15 mouse cellular contexts compared by ENCODE assay signal in the genomic region with DNA sequence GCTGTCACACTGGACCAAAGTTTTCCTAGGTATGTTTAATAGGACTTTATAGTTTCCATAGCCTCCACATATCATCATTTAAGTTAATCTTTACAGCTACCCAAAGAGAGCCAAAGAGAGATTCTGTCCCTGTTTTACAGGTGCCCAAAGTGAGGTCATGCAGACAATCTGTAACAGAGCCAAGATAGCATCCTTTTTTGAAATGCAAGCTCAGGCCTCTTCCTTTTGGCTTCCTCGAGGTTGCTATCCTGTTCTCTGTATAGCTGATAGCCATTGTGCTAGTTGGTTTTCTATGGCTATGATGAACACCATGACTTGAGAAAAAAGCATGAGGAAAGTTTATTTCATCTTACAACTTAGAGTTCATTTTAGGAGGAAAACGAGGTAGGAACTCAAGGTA.
DNase-seq lines count a peak whose midpoint lies in the region; ATAC-seq and TF ChIP-seq lines count a peak whose summit lies in the region.
"Had no signal": no experiment of that assay in that cellular context is flagged by ENCODE, and none has a peak within 500 bp of the region (broad histone marks: within the 10 kb centered on the region; RNA-seq: fewer than 3 reads in every experiment).

No protein-coding gene starts in this region.

- intact Hi-C loops in heart, postnatal 14 days (cut with DNase I): loop anchor here (5.0 kb wide), 1 partner anchor 39 kb away; no protein-coding TSS in a partner anchor

- no peak for TF ChIP-seq CTCF in lung, adult 2 months (IDR thresholded peaks at IDR 0.05; ENCODE audit: insufficient read depth, low read length)
- no peak for TF ChIP-seq CTCF in thymus, adult 2 months (IDR thresholded peaks at IDR 0.05; ENCODE audit: borderline replicate concordance, control insufficient read depth, extremely low read depth, insufficient read depth, low read length, poor library complexity)

- peaks cover 10% of the 10 kb centered on the region for H3K4me1 ChIP-seq in forebrain, embryonic 13.5 days
- H3K4me1 ChIP-seq in forebrain, embryonic 12.5 days: no peaks in the 10 kb centered on the region
- H3K4me1 ChIP-seq in heart, embryonic 15.5 days (replicated peaks): peaks cover 38% of the 10 kb centered on the region
- H3K4me1 ChIP-seq in lung, embryonic 15.5 days: peaks cover 43% of the 10 kb centered on the region
- no peaks in the 10 kb centered on the region for H3K4me1 ChIP-seq in lung, adult 2 months (ENCODE audit: control insufficient read depth, insufficient read depth, low read length)
- peaks cover 4% of the 10 kb centered on the region; the same call in 1 of the 2 replicates for H3K4me1 ChIP-seq in stomach, embryonic 15.5 days
- no peaks in the 10 kb centered on the region for H3K4me1 ChIP-seq in thymus, adult 2 months (replicated peaks; ENCODE audit: control insufficient read depth, insufficient read depth, low read length)
- H3K4me1 ChIP-seq: hindbrain, embryonic 15.5 days; midbrain, embryonic 15.5 days had no signal

- H3K27me3 ChIP-seq in forebrain, embryonic 13.5 days: no peaks in the 10 kb centered on the region
- H3K27me3 ChIP-seq in forebrain, embryonic 12.5 days: no peaks in the 10 kb centered on the region
- no peaks in the 10 kb centered on the region for H3K27me3 ChIP-seq in heart, embryonic 15.5 days
- no peaks in the 10 kb centered on the region for H3K27me3 ChIP-seq in lung, embryonic 15.5 days
- H3K27me3 ChIP-seq in stomach, embryonic 15.5 days (replicated peaks): no peaks in the 10 kb centered on the region
- H3K27me3 ChIP-seq in thymus, adult 2 months (ENCODE audit: control insufficient read depth, insufficient read depth, low read length): no peaks in the 10 kb centered on the region
- H3K27me3 ChIP-seq: hindbrain, embryonic 15.5 days; megakaryocyte, embryonic 14.5 days; midbrain, embryonic 15.5 days had no signal

- DNase-seq in heart, postnatal 14 days: no peak
- no peak for DNase-seq in lung, adult 2 months
- no peak for DNase-seq in thymus, adult 2 months
- DNase-seq: B cell, adult 2 months; retina, postnatal 1 day; thymus, adult 18-20 months had no signal

- H3K9me3 ChIP-seq in forebrain, embryonic 13.5 days (replicated peaks): no peaks in the 10 kb centered on the region
- no peaks in the 10 kb centered on the region for H3K9me3 ChIP-seq in forebrain, embryonic 12.5 days
- no peaks in the 10 kb centered on the region for H3K9me3 ChIP-seq in heart, embryonic 15.5 days (replicated peaks)
- H3K9me3 ChIP-seq in lung, embryonic 15.5 days: no peaks in the 10 kb centered on the region
- no peaks in the 10 kb centered on the region for H3K9me3 ChIP-seq in stomach, embryonic 15.5 days
- H3K9me3 ChIP-seq: hindbrain, embryonic 15.5 days; megakaryocyte, embryonic 14.5 days; midbrain, embryonic 15.5 days had no signal

- no peak overlapping the region for H3K4me2 ChIP-seq in forebrain, embryonic 13.5 days
- H3K4me2 ChIP-seq in forebrain, embryonic 12.5 days: no peak overlapping the region
- H3K4me2 ChIP-seq in heart, embryonic 15.5 days: no peak overlapping the region
- no peak overlapping the region for H3K4me2 ChIP-seq in lung, embryonic 15.5 days
- H3K4me2 ChIP-seq in stomach, embryonic 15.5 days: no peak overlapping the region
- H3K4me2 ChIP-seq: hindbrain, embryonic 15.5 days; liver, embryonic 11.5 days; midbrain, embryonic 15.5 days had no signal

- WGBS in forebrain, embryonic 13.5 days: 85% methylated on average over 2 of the region's 2 CpGs
- 86% methylated on average over 2 of the region's 2 CpGs for whole genome bisulfite sequencing in forebrain, embryonic 12.5 days
- WGBS in heart, embryonic 15.5 days: 58% methylated on average over 2 of the region's 2 CpGs
- WGBS in lung, embryonic 15.5 days: 57% methylated on average over 2 of the region's 2 CpGs
- WGBS in lung, adult 2 months: 61% methylated on average over 2 of the region's 2 CpGs
- 75% methylated on average over 2 of the region's 2 CpGs for WGBS in stomach, embryonic 15.5 days
- 68% methylated on average over 2 of the region's 2 CpGs for WGBS in thymus, adult 2 months

- TF ChIP-seq POLR2A in lung, adult 2 months (IDR thresholded peaks at IDR 0.05; ENCODE audit: borderline replicate concordance, extremely low read depth, low read depth, low read length): no peak
- no peak for TF ChIP-seq POLR2A in thymus, adult 2 months (IDR thresholded peaks at IDR 0.05; ENCODE audit: control insufficient read depth, extremely low read depth, insufficient read depth, low read length, poor library complexity)

- H3K4me3 ChIP-seq in forebrain, embryonic 13.5 days: no peak overlapping the region
- no peak overlapping the region for H3K4me3 ChIP-seq in forebrain, embryonic 12.5 days (replicated peaks)
- H3K4me3 ChIP-seq in heart, embryonic 15.5 days: no peak overlapping the region
- no peak overlapping the region for H3K4me3 ChIP-seq in lung, embryonic 15.5 days
- H3K4me3 ChIP-seq in lung, adult 2 months (replicated peaks; ENCODE audit: extremely low read depth, low read depth, low read length): no peak overlapping the region
- no peak overlapping the region for H3K4me3 ChIP-seq in stomach, embryonic 15.5 days (replicated peaks)
- no peak overlapping the region for H3K4me3 ChIP-seq in thymus, adult 2 months (ENCODE audit: control insufficient read depth, insufficient read depth, low read length)
- H3K4me3 ChIP-seq: hindbrain, embryonic 15.5 days; megakaryocyte, embryonic 14.5 days; midbrain, embryonic 15.5 days had no signal

- H3K36me3 ChIP-seq in forebrain, embryonic 13.5 days (ENCODE audit: poor library complexity, severe bottlenecking): peaks cover 20% of the 10 kb centered on the region; the same call in 1 of the 2 replicates
- H3K36me3 ChIP-seq in forebrain, embryonic 12.5 days (replicated peaks): peaks cover 7% of the 10 kb centered on the region; the same call in 1 of the 2 replicates
- peaks cover 5% of the 10 kb centered on the region; the same call in 1 of the 2 replicates for H3K36me3 ChIP-seq in heart, embryonic 15.5 days
- no peaks in the 10 kb centered on the region for H3K36me3 ChIP-seq in lung, embryonic 15.5 days
- no peaks in the 10 kb centered on the region; the same call in 1 of the 2 replicates for H3K36me3 ChIP-seq in stomach, embryonic 15.5 days
- H3K36me3 ChIP-seq in thymus, adult 2 months (ENCODE audit: control insufficient read depth, insufficient read depth, low read length): peaks cover 5% of the 10 kb centered on the region; the same call in 1 of the 2 replicates
- H3K36me3 ChIP-seq: hindbrain, embryonic 15.5 days; midbrain, embryonic 15.5 days had no signal

- H3K27ac ChIP-seq in forebrain, embryonic 13.5 days: 0 out of 2 replicates have a peak overlapping the region, but pooled peaks have one; percentile 15
- no peak overlapping the region for H3K27ac ChIP-seq in forebrain, embryonic 12.5 days
- H3K27ac ChIP-seq in heart, embryonic 15.5 days: peak overlapping the region; percentile 77
- H3K27ac ChIP-seq in lung, embryonic 15.5 days: peak overlapping the region; percentile 72
- H3K27ac ChIP-seq in stomach, embryonic 15.5 days: peak overlapping the region; percentile 59; the same call in 1 of the 2 replicates
- no peak overlapping the region for H3K27ac ChIP-seq in thymus, adult 2 months (ENCODE audit: control insufficient read depth, insufficient read depth, low read length)
- H3K27ac ChIP-seq: hindbrain, embryonic 15.5 days; midbrain, embryonic 15.5 days had no signal

- H3K9ac ChIP-seq in forebrain, embryonic 13.5 days: no peak overlapping the region
- H3K9ac ChIP-seq in forebrain, embryonic 12.5 days: no peak overlapping the region
- no peak overlapping the region for H3K9ac ChIP-seq in heart, embryonic 15.5 days
- no peak overlapping the region for H3K9ac ChIP-seq in lung, embryonic 15.5 days
- H3K9ac ChIP-seq in stomach, embryonic 15.5 days: no peak overlapping the region
- H3K9ac ChIP-seq: hindbrain, embryonic 15.5 days; midbrain, embryonic 15.5 days had no signal

- no peak for ATAC-seq in forebrain, embryonic 13.5 days
- ATAC-seq in forebrain, embryonic 12.5 days (ENCODE audit: low FRiP score): no peak
- ATAC-seq in heart, embryonic 15.5 days (replicated peaks; ENCODE audit: insufficient number of reproducible peaks, insufficient read depth, low FRiP score, low read depth): no peak
- no peak for ATAC-seq in lung, embryonic 15.5 days (ENCODE audit: borderline replicate concordance, extremely low read depth, low FRiP score, low TSS enrichment)
- no peak for ATAC-seq in stomach, embryonic 15.5 days (ENCODE audit: insufficient read depth, low FRiP score, low read depth)
- ATAC-seq: midbrain, embryonic 15.5 days had no signal

Comparison
In these comparisons a context has a peak if more than half of its experiments do, and no peak if none do; other contexts are left out.
1. H3K27ac ChIP-seq: peak in forebrain, embryonic 13.5 days (single experiment), heart, embryonic 15.5 days (single experiment), lung, embryonic 15.5 days (single experiment) and stomach, embryonic 15.5 days (single experiment); none in forebrain, embryonic 12.5 days (single experiment) and thymus, adult 2 months (single experiment).